Mouse (Mus musculus) liver, adult 2 months (tissue): ENCODE data around the gene Anapc16.

Experiments
- CTCF ChIP-seq: fragments of 200-500 bp; IDR thresholded peaks from 2 replicates; pipeline ENCODE4 v1.5.1; 2011; ENCODE audit warnings: low read depth, low read length, control low read depth
- POLR2A ChIP-seq: fragments of 200-500 bp; IDR thresholded peaks from 2 replicates; pipeline ENCODE4 v1.6.1; 2011; ENCODE audit warnings: low read length, control low read depth; ENCODE audit not compliant: insufficient read depth; ENCODE audit errors: extremely low read depth

DNA sequence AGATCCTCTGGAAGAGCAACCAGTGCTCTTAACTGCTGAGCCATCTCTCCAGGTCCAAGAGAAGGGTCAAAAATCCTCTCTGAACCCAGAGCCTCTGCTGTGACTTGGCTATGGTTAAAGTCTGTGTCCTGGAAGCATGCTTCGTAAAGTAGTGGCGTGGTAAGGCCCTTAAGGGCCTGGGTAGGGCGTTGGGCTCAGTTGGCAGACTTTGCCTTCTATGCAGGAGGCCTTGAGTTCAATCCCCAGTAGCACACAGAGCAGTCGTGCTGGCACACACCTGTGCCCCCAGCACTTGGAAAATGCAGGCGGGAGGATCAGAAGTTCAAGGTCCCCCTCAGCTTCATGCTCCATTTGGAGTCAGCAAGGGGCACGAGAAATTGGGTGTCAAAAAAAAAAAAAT is 29.9 kb downstream of the Anapc16 start:
- TF ChIP-seq CTCF (no peak), POLR2A (no peak)
